Mouse (Mus musculus): ENCODE data around the gene Bmp6.

- TF ChIP-seq CTCF (IDR thresholded peaks at IDR 0.05; ENCODE audit: low read depth, low read length) (no peak), POLR2A (IDR thresholded peaks at IDR 0.05; ENCODE audit: insufficient read depth, low read length) (no peak)
Observed at GRCm38 (mm10) chr13:38320354-38320753, 24.6 kb upstream of the Bmp6 start.

Measured in ES-Bruce4 (cell line).